Mouse (Mus musculus): ENCODE measurements around the gene Vtn.
"Not testable (repeated sequence)": the region's sequence is repeated elsewhere in the genome, so short reads cannot be mapped to it uniquely, and the experiment has no call there.

Gene Vtn

DNA sequence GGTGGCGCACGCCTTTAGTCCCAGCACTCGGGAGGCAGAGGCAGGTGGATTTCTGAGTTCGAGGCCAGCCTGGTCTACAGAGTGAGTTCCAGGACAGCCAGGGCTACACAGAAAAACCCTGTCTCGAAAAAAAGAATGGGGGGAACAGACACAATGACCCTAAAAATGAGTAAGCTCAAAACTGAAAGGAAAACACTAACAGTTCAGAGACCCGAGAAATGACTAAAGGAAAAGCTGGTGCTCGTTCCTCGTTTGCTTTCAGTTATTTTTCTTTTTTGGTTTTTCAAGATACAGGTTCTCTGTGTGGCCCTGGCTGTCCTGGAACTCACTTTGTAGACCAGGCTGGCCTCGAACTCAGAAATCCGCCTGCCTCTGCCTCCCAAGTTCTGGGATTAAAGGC is 32.6 kb downstream of the Vtn start:
- not testable (repeated sequence) for DNase-seq (ENCODE audit: low read depth, low spot score)

DNA sequence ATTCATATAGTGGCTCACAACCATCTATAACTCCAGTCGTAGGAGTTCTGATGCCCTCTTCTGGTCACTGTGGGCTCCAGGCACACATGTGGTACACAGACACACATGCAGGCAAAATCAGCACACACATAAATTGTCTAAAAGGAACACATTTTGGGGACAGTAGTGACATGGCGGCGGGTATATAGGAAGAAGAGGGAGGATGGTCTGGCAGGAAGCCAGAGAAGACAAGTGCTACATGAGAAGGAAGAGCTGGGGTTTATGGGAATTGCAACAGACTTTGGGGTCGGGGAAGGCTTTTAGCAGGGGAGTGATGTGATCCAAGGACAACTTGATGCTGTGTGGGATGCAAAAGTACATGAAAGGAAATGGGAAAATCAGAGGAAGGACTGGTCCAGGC is 35.6 kb downstream of the Vtn start:
- DNase-seq (ENCODE audit: low read depth, low spot score), result no peak

DNA sequence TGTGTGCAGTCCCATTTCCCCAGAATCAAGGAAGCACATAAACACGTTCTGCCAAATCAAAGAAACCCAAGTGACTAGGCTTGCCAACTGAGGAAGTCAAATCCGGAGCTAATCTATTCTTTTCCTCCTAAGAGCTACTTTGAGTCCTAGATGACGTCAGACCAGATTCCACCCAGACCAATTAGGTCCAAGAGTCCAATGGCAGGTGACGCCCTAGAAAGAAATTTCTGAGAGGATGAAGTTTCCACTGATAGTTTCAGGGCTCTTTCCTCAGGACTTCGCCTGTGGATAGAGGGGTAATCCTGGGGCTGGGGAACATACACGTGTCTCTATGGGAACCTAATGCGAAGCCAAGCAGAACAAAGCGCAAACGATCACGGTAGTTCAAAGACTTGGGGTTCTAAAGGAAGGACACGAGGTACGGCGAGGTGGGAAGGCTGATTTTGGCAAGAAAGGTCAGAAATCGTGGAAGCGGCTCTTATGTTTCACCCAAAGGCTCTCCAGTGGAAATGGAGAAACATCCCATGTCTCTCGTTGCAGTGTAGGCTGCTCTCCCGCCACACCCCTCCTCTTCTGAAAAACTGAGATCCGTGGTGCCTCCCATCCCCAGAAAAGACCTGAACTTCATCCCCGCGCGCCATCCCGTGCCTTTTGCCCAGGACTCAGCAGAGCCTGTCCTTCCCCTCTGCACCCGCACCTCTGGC is 36.6 kb downstream of the Vtn start:
- no peak for DNase-seq (ENCODE audit: low read depth, low spot score)

DNA sequence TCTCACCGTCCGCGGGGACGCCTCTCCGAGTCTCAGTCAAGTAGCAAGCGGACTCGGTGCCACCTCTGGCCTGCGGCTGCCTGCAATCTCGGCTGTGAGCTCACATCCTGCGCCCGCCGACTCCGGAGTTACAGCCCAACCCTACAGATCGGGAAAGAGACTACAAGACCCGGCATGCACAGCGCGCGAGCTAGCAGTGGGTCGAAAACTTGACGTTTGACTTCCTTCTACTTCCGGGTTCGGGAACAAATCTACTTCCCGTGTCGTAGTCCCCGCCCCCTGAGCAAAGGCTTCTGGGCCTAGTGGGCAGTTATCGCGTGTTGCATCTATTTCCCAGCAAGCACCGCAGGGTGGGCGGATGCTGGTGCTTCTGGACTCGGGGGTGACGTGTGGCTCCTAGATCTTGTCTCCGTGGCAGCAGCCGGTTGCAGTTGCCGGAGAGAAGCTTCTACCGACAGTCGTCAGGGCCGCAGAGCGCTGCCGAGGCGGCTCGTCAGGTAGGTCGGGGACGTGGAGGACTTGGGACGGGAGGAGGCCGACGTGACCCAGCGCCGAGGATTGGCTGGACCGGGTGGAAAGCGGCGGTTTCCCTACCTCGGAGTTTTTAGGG is 37.3 kb downstream of the Vtn start, which contains the start of the genes Tnfaip1 and Ift20:
TSS of gene Tnfaip1 (minus strand) at position 253 of the 610 bp plus-strand sequence.
TSS of gene Ift20 (plus strand) at position 282 of the 610 bp plus-strand sequence.
- peak; percentile 98 for DNase-seq (ENCODE audit: low read depth, low spot score)

DNA sequence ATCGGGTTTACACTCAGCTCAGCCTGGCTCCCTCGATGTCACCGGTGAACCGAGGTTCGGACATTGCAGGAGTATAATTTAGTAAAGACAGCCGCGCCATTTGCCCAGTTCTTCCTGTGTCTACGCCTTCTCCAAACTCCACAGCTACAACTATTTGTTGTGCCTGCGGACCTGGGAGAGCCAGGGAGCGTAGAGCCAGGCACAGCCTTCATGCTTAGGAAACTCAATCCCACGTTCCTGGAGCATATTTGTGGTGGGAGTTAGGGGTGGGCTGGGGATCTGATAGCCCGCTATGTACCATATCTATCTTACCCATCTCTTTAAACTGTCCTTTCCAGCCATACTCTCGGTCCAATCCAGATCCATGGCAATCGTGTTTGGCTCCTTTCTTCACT is 37.8 kb downstream of the Vtn start:
- no peak for DNase-seq (ENCODE audit: low read depth, low spot score)

DNA sequence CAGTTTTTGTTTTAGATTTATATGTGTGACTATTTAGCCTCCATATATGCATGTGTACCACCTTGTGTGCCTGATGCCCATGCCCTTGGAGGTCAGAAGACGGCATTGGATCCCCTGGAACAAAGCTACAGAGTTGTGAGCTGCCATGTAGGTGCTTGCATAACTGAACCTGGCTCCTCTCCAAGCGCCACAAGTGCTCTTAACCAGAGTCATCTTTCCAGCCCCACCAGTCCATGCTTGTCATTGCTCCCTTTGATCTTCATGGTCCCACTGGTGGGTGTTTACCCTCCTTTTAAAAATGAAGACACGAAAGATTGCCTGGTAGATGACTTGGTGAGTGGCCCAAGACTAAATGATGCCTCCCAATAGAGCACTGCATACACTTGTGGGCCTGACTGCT is 41.5 kb downstream of the Vtn start:
- DNase-seq (ENCODE audit: low read depth, low spot score), result no peak

DNA sequence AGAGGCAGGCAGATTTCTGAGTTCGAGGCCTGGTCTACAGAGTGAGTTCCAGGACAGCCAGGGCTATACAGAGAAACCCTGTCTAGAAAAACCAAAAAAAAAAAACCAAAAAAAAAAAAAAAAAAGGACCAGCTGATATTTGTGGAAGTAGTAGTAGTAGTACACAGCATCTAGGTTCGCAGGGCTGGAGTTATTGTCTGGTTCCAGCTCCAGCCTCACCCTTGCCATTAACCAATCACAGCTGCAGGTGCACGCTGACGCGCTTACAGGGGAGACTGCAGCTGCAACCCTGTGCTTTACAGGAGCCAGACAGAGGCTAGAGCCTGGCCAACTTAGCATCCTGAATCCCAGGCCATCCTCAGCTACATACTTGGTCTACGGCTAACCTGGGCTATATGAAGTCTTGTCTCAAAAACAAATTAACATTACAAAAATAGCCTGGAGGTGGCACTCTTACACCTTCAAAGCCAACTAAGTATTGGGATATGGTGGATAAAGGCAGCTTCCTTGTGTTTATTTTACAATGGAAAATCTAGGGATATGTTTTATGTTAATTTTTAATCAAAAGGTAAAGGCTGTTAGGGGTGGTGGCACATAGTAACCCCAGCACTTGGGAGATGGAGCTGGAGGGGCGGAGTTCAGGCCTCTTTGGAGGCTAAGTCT is 45.7 kb downstream of the Vtn start:
- no peak for DNase-seq (ENCODE audit: low read depth, low spot score)

DNA sequence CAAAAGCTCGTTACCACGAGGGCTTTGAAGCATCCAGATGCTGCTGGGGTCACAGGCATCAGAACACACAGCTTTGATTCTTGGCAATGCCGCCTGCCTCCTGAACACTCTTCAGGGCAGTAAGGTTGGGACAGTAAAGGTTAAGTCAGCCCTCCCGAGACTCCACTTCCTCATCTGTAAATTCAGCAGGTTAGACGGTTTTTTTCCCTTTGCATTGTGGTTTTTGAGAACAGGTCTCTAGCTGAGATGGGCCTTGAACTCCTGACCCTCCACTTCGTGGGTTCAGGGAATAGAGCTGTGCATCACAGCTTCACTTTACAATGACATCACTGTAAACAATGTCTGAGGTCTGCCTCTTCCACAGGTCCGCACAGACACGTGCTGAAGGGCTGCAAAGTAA is 46.3 kb downstream of the Vtn start:
- DNase-seq (ENCODE audit: low read depth, low spot score), result no peak

DNA sequence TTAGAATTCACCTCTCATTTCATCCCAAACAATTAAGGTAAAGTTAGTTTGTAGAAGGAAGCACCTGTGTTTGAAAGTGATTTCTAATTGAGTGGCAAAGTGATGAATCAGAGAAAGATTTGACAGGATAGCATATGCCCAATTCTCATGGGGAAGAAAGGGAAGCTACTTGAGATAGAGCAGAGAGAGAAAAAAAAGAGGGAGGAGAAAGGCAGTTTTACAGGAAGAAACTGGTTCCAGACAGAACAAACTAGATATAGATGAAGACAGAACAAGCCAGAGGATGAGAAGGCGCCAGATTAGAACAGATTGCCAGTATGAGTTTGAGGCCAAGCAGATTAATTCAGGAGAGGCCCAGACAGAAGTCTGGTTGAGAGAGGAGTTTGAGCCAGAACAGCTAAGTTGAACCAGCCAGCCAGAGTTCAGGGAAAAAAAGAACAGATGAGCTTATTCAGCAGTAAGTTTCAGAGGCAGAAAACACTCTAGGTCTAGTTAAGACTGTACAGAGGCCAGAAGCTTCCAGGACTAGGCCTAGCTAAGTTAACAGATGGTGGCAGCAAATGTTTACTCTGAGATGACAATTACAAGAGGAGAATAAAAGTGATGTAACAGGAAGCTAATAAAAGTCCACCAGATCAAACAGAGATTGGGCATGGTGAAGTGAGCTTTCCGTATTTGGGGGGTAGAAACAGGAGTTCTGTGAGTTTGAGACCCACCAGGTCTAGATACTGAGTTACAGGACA is 49.0 kb downstream of the Vtn start:
- DNase-seq (ENCODE audit: low read depth, low spot score), result no peak

DNA sequence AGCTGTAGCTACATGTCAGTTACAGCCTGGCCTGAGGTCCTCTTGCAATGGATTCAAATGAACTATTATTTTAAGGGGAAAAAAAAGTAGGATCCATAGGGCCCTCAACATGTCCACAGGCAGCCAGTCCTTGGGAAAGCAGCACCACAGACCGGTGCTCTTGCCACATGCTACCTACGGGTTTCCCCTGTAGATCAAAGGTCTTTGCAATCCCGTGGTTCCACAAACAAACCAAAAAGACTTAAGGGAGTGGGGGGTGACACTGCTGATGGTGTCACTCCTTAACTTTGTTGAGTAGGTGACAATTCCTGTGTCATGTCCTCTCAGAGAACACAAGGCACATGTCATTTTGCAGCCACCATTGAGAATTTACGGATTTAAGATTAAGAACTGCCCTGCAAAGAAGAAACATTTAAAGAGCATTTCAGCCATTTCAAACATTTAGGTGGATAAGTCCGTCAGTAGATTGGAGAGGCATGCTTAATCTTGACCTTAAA is 50.6 kb downstream of the Vtn start:
- DNase-seq (ENCODE audit: low read depth, low spot score), result no peak

DNA sequence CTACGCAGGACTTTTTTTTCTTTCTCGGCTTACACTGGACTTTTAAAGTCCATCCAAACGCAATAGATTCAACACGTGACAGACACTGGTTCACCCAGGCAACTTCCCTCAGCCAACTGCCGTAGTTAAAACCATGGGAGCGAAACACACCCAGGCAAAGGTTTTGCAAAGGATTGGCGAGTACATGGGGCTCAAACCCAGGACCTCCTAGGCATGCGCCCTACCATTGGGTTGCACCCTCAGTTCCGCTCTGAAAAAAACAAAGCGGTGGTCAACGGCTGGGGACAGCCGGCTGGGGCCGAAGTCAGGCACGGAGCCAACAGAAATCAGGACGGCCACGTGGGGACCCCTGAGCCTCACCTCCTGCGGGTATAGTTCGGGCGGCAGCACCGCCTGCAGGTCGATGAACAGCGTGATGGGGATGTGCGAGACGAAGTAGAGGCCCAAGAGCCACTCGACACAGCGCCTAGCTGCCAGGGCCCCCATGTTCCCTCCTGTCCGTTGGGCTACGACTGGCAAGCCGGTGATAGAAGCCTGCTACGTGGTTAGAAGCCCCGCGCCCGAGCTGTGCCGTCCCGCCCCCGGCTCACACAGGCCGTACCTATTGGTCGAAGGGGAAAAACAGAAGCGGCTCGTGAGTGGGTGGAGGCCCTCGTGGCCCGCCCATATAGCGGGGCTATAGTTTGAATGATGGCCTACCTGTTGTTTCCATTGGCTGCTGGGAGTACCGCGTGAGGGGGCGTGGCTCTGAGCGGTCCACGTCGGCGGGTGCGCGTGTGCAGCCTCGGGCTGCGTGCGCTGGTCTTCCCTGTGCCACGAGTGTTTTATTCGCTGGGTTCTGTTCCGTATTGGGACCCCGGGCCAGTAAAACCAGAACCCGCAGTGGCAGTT is 51.5 kb downstream of the Vtn start, which contains the start of gene Tmem97:
TSS of gene Tmem97 (minus strand) at position 610 of the 891 bp plus-strand sequence.
- peak; percentile 88 for DNase-seq (ENCODE audit: low read depth, low spot score)

DNA sequence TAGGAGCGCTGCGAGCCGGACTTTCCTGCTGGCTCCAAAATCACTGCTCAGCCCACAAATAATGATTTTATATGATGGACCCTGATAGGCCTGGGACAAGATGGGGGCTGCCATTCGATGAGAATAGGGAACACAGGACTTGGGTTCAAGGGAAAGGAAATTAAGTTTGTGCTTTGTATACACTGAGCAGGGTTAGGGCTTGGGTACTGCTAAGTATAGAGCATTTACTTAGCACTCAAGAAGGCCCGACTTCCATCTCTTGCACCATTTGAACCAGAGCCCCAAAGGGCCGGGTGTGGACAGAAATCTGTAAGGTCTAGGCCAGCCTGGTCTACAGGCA is 52.1 kb downstream of the Vtn start:
- no peak for DNase-seq (ENCODE audit: low read depth, low spot score)

Measured in retina, postnatal 7 days (tissue).